Mouse (Mus musculus): Measurements from ENCODE around the gene Vat1l. TPM values are rescaled to one million over a fixed set of nuclear protein-coding genes. Genes with fewer than 3 reads are reported as not detected.

Vat1l gene
- polyA plus RNA-seq, 1 experiment from 2014 or later: 0.09 TPM

- no peak for ATAC-seq (ENCODE audit: low read depth)
- H3K27ac ChIP-seq (ENCODE audit: low read length): no peak overlapping the region
- no peaks in the 10 kb centered on the region for H3K36me3 ChIP-seq (ENCODE audit: control insufficient read depth, insufficient read depth)
- no peak overlapping the region for H3K4me2 ChIP-seq (ENCODE audit: low read depth, low read length)
- H3K27me3 ChIP-seq (ENCODE audit: control insufficient read depth, insufficient read depth, low read depth, low read length): peaks cover 21% of the 10 kb centered on the region
- 4% methylated on average over 8 of the region's 8 CpGs for WGBS (ENCODE audit: insufficient replicate concordance)
- no peaks in the 10 kb centered on the region; the same call in 1 of the 2 replicates for H3K9me3 ChIP-seq (replicated peaks; ENCODE audit: control insufficient read depth, low read length)
- no peak overlapping the region for H3K9ac ChIP-seq (ENCODE audit: low read depth, low read length)
- no peaks in the 10 kb centered on the region for H3K4me1 ChIP-seq (ENCODE audit: control insufficient read depth, low read depth, low read length)
- H3K4me3 ChIP-seq (ENCODE audit: low read depth, low read length): no peak overlapping the region
Measured at GRCm38 (mm10) chr8:114206421-114206983, 1.1 kb downstream of the Vat1l start.

DNA sequence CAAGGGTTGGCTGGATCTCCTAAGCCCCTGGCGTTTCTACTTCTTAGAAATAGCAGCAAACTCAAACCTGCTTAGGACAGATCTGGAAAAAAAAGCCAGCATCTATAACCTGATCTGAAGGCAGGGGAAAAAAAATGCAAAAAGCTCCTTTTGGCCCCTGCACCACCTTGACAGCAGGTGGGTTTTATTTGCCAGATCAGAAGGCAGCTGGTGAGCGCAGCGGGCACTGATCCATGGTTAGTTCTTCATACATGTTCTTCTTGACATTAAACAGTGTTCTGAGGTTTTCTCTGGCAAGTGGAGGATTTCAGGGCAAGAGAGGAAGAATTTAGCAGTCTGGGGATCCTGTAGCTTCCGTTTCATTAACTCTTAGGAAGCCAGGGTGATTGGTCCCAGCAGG lies 1.6 kb downstream of the Vat1l start:
- Histone ChIP-seq H3K4me1 (ENCODE audit: control insufficient read depth, low read depth, low read length) (no peaks in the 10 kb centered on the region), H3K27me3 (ENCODE audit: control insufficient read depth, insufficient read depth, low read depth, low read length) (peaks cover 21% of the 10 kb centered on the region), H3K36me3 (ENCODE audit: control insufficient read depth, insufficient read depth) (no peaks in the 10 kb centered on the region), H3K9ac (ENCODE audit: low read depth, low read length) (no peak overlapping the region), H3K27ac (ENCODE audit: low read length) (no peak overlapping the region), H3K4me2 (ENCODE audit: low read depth, low read length) (no peak overlapping the region), H3K4me3 (ENCODE audit: low read depth, low read length) (no peak overlapping the region), H3K9me3 (replicated peaks; ENCODE audit: control insufficient read depth, low read length) (no peaks in the 10 kb centered on the region; the same call in 1 of the 2 replicates)
- WGBS (ENCODE audit: insufficient replicate concordance): 40% methylated on average over 4 of the region's 4 CpGs
- ATAC-seq (ENCODE audit: low read depth): no peak

GRCm38 (mm10) chr8:114220779-114221178 lies 15.4 kb downstream of the Vat1l start:
- Histone ChIP-seq H3K4me3 (ENCODE audit: low read depth, low read length) (no peak overlapping the region), H3K4me2 (ENCODE audit: low read depth, low read length) (no peak overlapping the region), H3K27ac (ENCODE audit: low read length) (no peak overlapping the region), H3K9me3 (replicated peaks; ENCODE audit: control insufficient read depth, low read length) (no peaks in the 10 kb centered on the region), H3K27me3 (ENCODE audit: control insufficient read depth, insufficient read depth, low read depth, low read length) (no peaks in the 10 kb centered on the region), H3K4me1 (ENCODE audit: control insufficient read depth, low read depth, low read length) (no peaks in the 10 kb centered on the region), H3K36me3 (ENCODE audit: control insufficient read depth, insufficient read depth) (no peaks in the 10 kb centered on the region), H3K9ac (ENCODE audit: low read depth, low read length) (no peak overlapping the region)
- no peak for ATAC-seq (ENCODE audit: low read depth)
- 73% methylated on average over 3 of the region's 3 CpGs for WGBS (ENCODE audit: insufficient replicate concordance)

- 65% methylated on average over 2 of the region's 2 CpGs for WGBS (ENCODE audit: insufficient replicate concordance)
- Histone ChIP-seq H3K4me1 (ENCODE audit: control insufficient read depth, low read depth, low read length) (no peaks in the 10 kb centered on the region), H3K4me2 (ENCODE audit: low read depth, low read length) (no peak overlapping the region), H3K9me3 (replicated peaks; ENCODE audit: control insufficient read depth, low read length) (no peaks in the 10 kb centered on the region), H3K4me3 (ENCODE audit: low read depth, low read length) (no peak overlapping the region), H3K36me3 (ENCODE audit: control insufficient read depth, insufficient read depth) (no peaks in the 10 kb centered on the region), H3K27me3 (ENCODE audit: control insufficient read depth, insufficient read depth, low read depth, low read length) (no peaks in the 10 kb centered on the region), H3K27ac (ENCODE audit: low read length) (no peak overlapping the region), H3K9ac (ENCODE audit: low read depth, low read length) (no peak overlapping the region)
- no peak for ATAC-seq (ENCODE audit: low read depth)
Measured at GRCm38 (mm10) chr8:114222001-114222400, 16.6 kb downstream of the Vat1l start.

- no peaks in the 10 kb centered on the region for H3K9me3 ChIP-seq (replicated peaks; ENCODE audit: control insufficient read depth, low read length)
- H3K27ac ChIP-seq (ENCODE audit: low read length): no peak overlapping the region
- no peak for ATAC-seq (ENCODE audit: low read depth)
- H3K9ac ChIP-seq (ENCODE audit: low read depth, low read length): no peak overlapping the region
- no peaks in the 10 kb centered on the region for H3K36me3 ChIP-seq (ENCODE audit: control insufficient read depth, insufficient read depth)
- no peaks in the 10 kb centered on the region for H3K27me3 ChIP-seq (ENCODE audit: control insufficient read depth, insufficient read depth, low read depth, low read length)
- WGBS (ENCODE audit: insufficient replicate concordance): 73% methylated on average over 2 of the region's 2 CpGs
- no peak overlapping the region for H3K4me3 ChIP-seq (ENCODE audit: low read depth, low read length)
- H3K4me2 ChIP-seq (ENCODE audit: low read depth, low read length): no peak overlapping the region
- H3K4me1 ChIP-seq (ENCODE audit: control insufficient read depth, low read depth, low read length): no peaks in the 10 kb centered on the region
Measured at GRCm38 (mm10) chr8:114224001-114224400, 18.6 kb downstream of the Vat1l start.

- 58% methylated on average over 3 of the region's 3 CpGs for WGBS (ENCODE audit: insufficient replicate concordance)
- Histone ChIP-seq H3K4me1 (ENCODE audit: control insufficient read depth, low read depth, low read length) (no peaks in the 10 kb centered on the region), H3K27me3 (ENCODE audit: control insufficient read depth, insufficient read depth, low read depth, low read length) (no peaks in the 10 kb centered on the region), H3K9me3 (replicated peaks; ENCODE audit: control insufficient read depth, low read length) (no peaks in the 10 kb centered on the region), H3K4me2 (ENCODE audit: low read depth, low read length) (no peak overlapping the region), H3K4me3 (ENCODE audit: low read depth, low read length) (no peak overlapping the region), H3K27ac (ENCODE audit: low read length) (no peak overlapping the region), H3K36me3 (ENCODE audit: control insufficient read depth, insufficient read depth) (no peaks in the 10 kb centered on the region), H3K9ac (ENCODE audit: low read depth, low read length) (no peak overlapping the region)
- ATAC-seq (ENCODE audit: low read depth): no peak
Measured at GRCm38 (mm10) chr8:114251321-114252065, 46.1 kb downstream of the Vat1l start.

- WGBS (ENCODE audit: insufficient replicate concordance): 53% methylated on average over 4 of the region's 4 CpGs
- Histone ChIP-seq H3K27ac (ENCODE audit: low read length) (no peak overlapping the region), H3K27me3 (ENCODE audit: control insufficient read depth, insufficient read depth, low read depth, low read length) (no peaks in the 10 kb centered on the region), H3K9ac (ENCODE audit: low read depth, low read length) (no peak overlapping the region), H3K36me3 (ENCODE audit: control insufficient read depth, insufficient read depth) (no peaks in the 10 kb centered on the region), H3K4me2 (ENCODE audit: low read depth, low read length) (no peak overlapping the region), H3K4me3 (ENCODE audit: low read depth, low read length) (no peak overlapping the region), H3K4me1 (ENCODE audit: control insufficient read depth, low read depth, low read length) (no peaks in the 10 kb centered on the region), H3K9me3 (replicated peaks; ENCODE audit: control insufficient read depth, low read length) (no peaks in the 10 kb centered on the region)
- ATAC-seq (ENCODE audit: low read depth): no peak
Measured at GRCm38 (mm10) chr8:114258685-114259084, 53.3 kb downstream of the Vat1l start.

GRCm38 (mm10) chr8:114259713-114260355 lies 54.4 kb downstream of the Vat1l start:
- H3K9me3 ChIP-seq (replicated peaks; ENCODE audit: control insufficient read depth, low read length): no peaks in the 10 kb centered on the region
- no peak overlapping the region for H3K9ac ChIP-seq (ENCODE audit: low read depth, low read length)
- H3K4me2 ChIP-seq (ENCODE audit: low read depth, low read length): no peak overlapping the region
- no peaks in the 10 kb centered on the region for H3K4me1 ChIP-seq (ENCODE audit: control insufficient read depth, low read depth, low read length)
- H3K27me3 ChIP-seq (ENCODE audit: control insufficient read depth, insufficient read depth, low read depth, low read length): no peaks in the 10 kb centered on the region
- H3K27ac ChIP-seq (ENCODE audit: low read length): no peak overlapping the region
- H3K4me3 ChIP-seq (ENCODE audit: low read depth, low read length): no peak overlapping the region
- no peaks in the 10 kb centered on the region for H3K36me3 ChIP-seq (ENCODE audit: control insufficient read depth, insufficient read depth)
- ATAC-seq (ENCODE audit: low read depth): no peak
- WGBS (ENCODE audit: insufficient replicate concordance): 49% methylated on average over 5 of the region's 5 CpGs

GRCm38 (mm10) chr8:114262331-114262730 lies 56.9 kb downstream of the Vat1l start:
- Histone ChIP-seq H3K4me1 (ENCODE audit: control insufficient read depth, low read depth, low read length) (no peaks in the 10 kb centered on the region), H3K27ac (ENCODE audit: low read length) (no peak overlapping the region), H3K4me3 (ENCODE audit: low read depth, low read length) (no peak overlapping the region), H3K36me3 (ENCODE audit: control insufficient read depth, insufficient read depth) (no peaks in the 10 kb centered on the region), H3K9ac (ENCODE audit: low read depth, low read length) (no peak overlapping the region), H3K9me3 (replicated peaks; ENCODE audit: control insufficient read depth, low read length) (no peaks in the 10 kb centered on the region), H3K27me3 (ENCODE audit: control insufficient read depth, insufficient read depth, low read depth, low read length) (no peaks in the 10 kb centered on the region), H3K4me2 (ENCODE audit: low read depth, low read length) (no peak overlapping the region)
- no peak for ATAC-seq (ENCODE audit: low read depth)
- 18% methylated on average over 2 of the region's 2 CpGs for WGBS (ENCODE audit: insufficient replicate concordance)
